ENCODE assay signal across 13 mouse cellular contexts in genomic region chr17:80891656-80892055, GRCm38 (mm10). TPM values are rescaled to one million over a fixed set of nuclear protein-coding genes. Genes with fewer than 3 reads are reported as not detected.
DNase-seq lines count a peak whose midpoint lies in the region; ATAC-seq lines count a peak whose summit lies in the region.
"Had no signal": no experiment of that assay in that cellular context is flagged by ENCODE, and none has a peak within 500 bp of the region (broad histone marks: within the 10 kb centered on the region; RNA-seq: fewer than 3 reads in every experiment).

No protein-coding gene starts in this region.

- H3K4me1 ChIP-seq in kidney, embryonic 14.5 days (ENCODE audit: control insufficient read depth, insufficient read depth, low read length): 0 out of 2 replicates have a peak, but pooled peaks cover 6% of the 10 kb centered on the region

- H3K36me3 ChIP-seq in kidney, embryonic 14.5 days (ENCODE audit: control insufficient read depth, insufficient read depth, low read length): no peaks in the 10 kb centered on the region
- H3K36me3 ChIP-seq: hindbrain, embryonic 12.5 days had no signal

- no peak overlapping the region for H3K4me3 ChIP-seq in kidney, embryonic 14.5 days (ENCODE audit: low read length)
- H3K4me3 ChIP-seq: hindbrain, embryonic 12.5 days had no signal

- peak; percentile 71 for ATAC-seq in megakaryocyte progenitor cell, adult 5-6 weeks (replicated peaks; ENCODE audit: poor library complexity)
- no peak for ATAC-seq in kidney, embryonic 14.5 days (ENCODE audit: low FRiP score, low TSS enrichment)
- ATAC-seq: activated CD4-positive, CD25-positive, alpha-beta regulatory T cell, adult 4 months; forebrain, embryonic 16.5 days had no signal

- H3K4me2 ChIP-seq in kidney, embryonic 14.5 days (replicated peaks; ENCODE audit: low read depth, low read length): no peak overlapping the region
- H3K4me2 ChIP-seq: hindbrain, embryonic 12.5 days had no signal

- intact Hi-C loops in heart, postnatal 10 days (cut with DNase I): no loop called here
- intact Hi-C loops in left cerebral cortex, postnatal 4 days (cut with DNase I): no loop called here

- WGBS in kidney, embryonic 14.5 days: 66% methylated on average over 5 of the region's 5 CpGs

- no peaks in the 10 kb centered on the region for H3K27me3 ChIP-seq in kidney, embryonic 14.5 days (ENCODE audit: control insufficient read depth, insufficient read depth, low read length)
- H3K27me3 ChIP-seq: hindbrain, embryonic 12.5 days had no signal

- peak; percentile 91 for DNase-seq in ovary, adult 18-20 months (ENCODE audit: low spot score)
- no peak for DNase-seq in ovary, postnatal 14 days (ENCODE audit: low spot score)
- peak; percentile 68 for DNase-seq in fat pad, adult 2 months (ENCODE audit: extremely low read depth, low read depth, low spot score)
- DNase-seq in heart, postnatal 10 days: peak; percentile 44 to 49
- no peak for DNase-seq in left cerebral cortex, postnatal 4 days
- no peak for DNase-seq in retina, postnatal 1 day
- DNase-seq: cerebellum, postnatal 10 days; right cerebral cortex, postnatal 14 days had no signal

- H3K9me3 ChIP-seq in kidney, embryonic 14.5 days (ENCODE audit: control insufficient read depth, low read length): no peaks in the 10 kb centered on the region
- H3K9me3 ChIP-seq: hindbrain, embryonic 12.5 days had no signal

- no peak overlapping the region for H3K27ac ChIP-seq in kidney, embryonic 14.5 days (ENCODE audit: low read depth, low read length)
- H3K27ac ChIP-seq: hindbrain, embryonic 12.5 days had no signal

- no peak overlapping the region for H3K9ac ChIP-seq in kidney, embryonic 14.5 days (ENCODE audit: low read depth, low read length)
- H3K9ac ChIP-seq: hindbrain, embryonic 12.5 days had no signal

RNA-seq across cellular contexts. Expression of gene Tmem178, which starts 52.8 kb away (rescaled TPM):
- 1 to 10 TPM; 1.4 to 1.8 TPM for total RNA-seq in heart, postnatal 10 days (2021)
- total RNA-seq in megakaryocyte progenitor cell, adult 5-6 weeks (2015): 2.2 and 4.8 TPM in 2 replicates
- 1.6 and 3.2 TPM in 2 replicates for total RNA-seq in megakaryocyte progenitor cell, adult 5-6 weeks (2017)
- total RNA-seq in left cerebral cortex, postnatal 4 days (2021): 10 to 100 TPM; 37.9 to 41.7 TPM
- polyA plus RNA-seq in kidney, embryonic 14.5 days (2014; fragmentation: Nextera tagmentation; extraction: Ambion mirVana): 10.8 and 11.7 TPM in 2 replicates
- polyA plus RNA-seq: activated CD4-positive, CD25-positive, alpha-beta regulatory T cell, adult 4 months had no signal

Comparison
In these comparisons a context has a peak if more than half of its experiments do, and no peak if none do; other contexts are left out.
1. DNase-seq: peak in ovary, adult 18-20 months (single experiment), fat pad, adult 2 months (single experiment) and heart, postnatal 10 days (2 of 2); none in ovary, postnatal 14 days (single experiment), left cerebral cortex, postnatal 4 days (single experiment) and retina, postnatal 1 day (single experiment).
2. RNA of gene Tmem178, which starts 52.8 kb away (total RNA-seq): 37.9 to 41.7 TPM in left cerebral cortex, postnatal 4 days; 1.6 to 4.8 TPM in megakaryocyte progenitor cell, adult 5-6 weeks and 1.4 to 1.8 TPM in heart, postnatal 10 days; every median in the first group is over 4 times any median in the second.